Mouse (Mus musculus) cortical plate, adult 2 months (tissue): Measurements from ENCODE around the gene Unc93b1. TPM values are rescaled to one million over a fixed set of nuclear protein-coding genes. Genes with fewer than 3 reads are reported as not detected.

ENCODE experiments used
- H3K27ac ChIP-seq: fragments of 200-500 bp; 2 replicates; pipeline ENCODE4 v1.5.1; 2012; ENCODE audit warnings: low read length, control low read depth, inconsistent platforms; ENCODE audit not compliant: insufficient read depth
- H3K4me1 ChIP-seq: fragments of 200-500 bp; 2 replicates; pipeline ENCODE4 v1.6.1; 2011; ENCODE audit warnings: low read length; ENCODE audit not compliant: control insufficient read depth, insufficient read depth
- H3K4me3 ChIP-seq: fragments of 200-500 bp; 2 replicates; pipeline ENCODE4 v1.5.1; 2011; ENCODE audit warnings: mild to moderate bottlenecking, low read length, control low read depth; ENCODE audit not compliant: insufficient read depth
- CTCF ChIP-seq: fragments of 200-500 bp; IDR thresholded peaks from 2 replicates; pipeline ENCODE4 v1.5.1; 2011; ENCODE audit warnings: mild to moderate bottlenecking, control low read depth, low read length; ENCODE audit not compliant: insufficient read depth; ENCODE audit errors: extremely low read depth
- POLR2A ChIP-seq: fragments of 200-500 bp; IDR thresholded peaks from 2 replicates; pipeline ENCODE4 v1.6.1; 2011; ENCODE audit warnings: mild to moderate bottlenecking, low read length, control low read depth; ENCODE audit not compliant: insufficient read depth; ENCODE audit errors: extremely low read depth
- polyA plus RNA-seq: library from polyadenylated mRNA; depleted of rRNA; stranded (reverse); fragments of >200 nt; gene quantifications from 2 replicates; pipeline ENCODE4 v1.2.3, GENCODE M21; 2012; rRNA removed

Gene Unc93b1
- polyA plus RNA-seq, 1 experiment, result 33.5 TPM

DNA sequence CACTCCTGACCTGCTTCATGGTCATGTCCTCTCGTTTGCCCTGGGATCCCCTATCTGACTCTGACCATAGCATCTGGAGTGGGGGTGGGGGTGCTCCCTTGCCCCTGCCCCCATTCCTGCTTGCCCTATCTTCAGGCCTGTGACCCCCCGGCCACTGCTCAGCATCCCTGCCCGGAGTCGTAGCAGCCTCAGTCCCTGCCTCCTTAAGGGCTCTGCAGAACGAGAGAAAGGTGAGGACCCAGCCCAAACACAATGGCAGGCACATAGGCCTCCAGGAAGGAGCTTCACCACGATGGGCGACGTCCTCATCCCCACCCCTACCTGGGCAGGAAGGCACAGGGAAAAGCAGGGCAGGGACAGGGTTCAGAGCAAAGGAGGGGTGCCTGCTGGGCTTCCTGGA is 63.3 kb downstream of the Unc93b1 start:
- H3K4me3 ChIP-seq, result no peak overlapping the region
- H3K27ac ChIP-seq, result no peak overlapping the region
- no peak for TF ChIP-seq POLR2A
- no peak for TF ChIP-seq CTCF
- no peaks in the 10 kb centered on the region for H3K4me1 ChIP-seq

Other genes with a start within 250 kb of the Unc93b1 start
- 3.1 and 3.4 TPM in 2 replicates for gene Lrp5, start 248.6 kb upstream of the Unc93b1 start, polyA plus RNA-seq
- gene 1810055G02Rik, start 226.9 kb upstream of the Unc93b1 start, polyA plus RNA-seq, result 44.7 and 44.8 TPM in 2 replicates
- gene Kmt5b, start 167.8 kb upstream of the Unc93b1 start, polyA plus RNA-seq, result 26.7 and 29.1 TPM in 2 replicates
- gene Chka, start 83.4 kb upstream of the Unc93b1 start, polyA plus RNA-seq, result 134 and 135 TPM in 2 replicates
- 34.4 and 38.4 TPM in 2 replicates for gene Tcirg1, start 28.1 kb upstream of the Unc93b1 start, polyA plus RNA-seq
- 274 and 288 TPM in 2 replicates for gene Ndufs8, start 22.4 kb upstream of the Unc93b1 start, polyA plus RNA-seq
- gene Aldh3b1, start 5.4 kb upstream of the Unc93b1 start, polyA plus RNA-seq, result 6.9 and 8.1 TPM in 2 replicates
- not detected in 2 replicates for gene Aldh3b3, start 23.5 kb downstream of the Unc93b1 start, polyA plus RNA-seq
- 2.1 and 2.4 TPM in 2 replicates for gene Aldh3b2, start 37.1 kb downstream of the Unc93b1 start, polyA plus RNA-seq
- gene Acy3, start 51.4 kb downstream of the Unc93b1 start, polyA plus RNA-seq, result 4.1 and 4.6 TPM in 2 replicates
- not detected in 2 replicates for gene Tbx10, start 57.6 kb downstream of the Unc93b1 start, polyA plus RNA-seq
- gene Nudt8, start 65.4 kb downstream of the Unc93b1 start, polyA plus RNA-seq, result 4.7 and 7.6 TPM in 2 replicates
- 3.1 and 3.2 TPM in 2 replicates for gene Gm49405, start 65.4 kb downstream of the Unc93b1 start, polyA plus RNA-seq
- gene Doc2g, start 68.1 kb downstream of the Unc93b1 start, polyA plus RNA-seq, result 9.4 and 11.7 TPM in 2 replicates
- 260 and 262 TPM in 2 replicates for gene Ndufv1, start 77.6 kb downstream of the Unc93b1 start, polyA plus RNA-seq
- 511 and 557 TPM in 2 replicates for gene Gstp1, start 102.8 kb downstream of the Unc93b1 start, polyA plus RNA-seq
- gene Gstp2, start 110.8 kb downstream of the Unc93b1 start, polyA plus RNA-seq, result 11.7 and 12.9 TPM in 2 replicates
- gene Gstp3, start 124.4 kb downstream of the Unc93b1 start, polyA plus RNA-seq, result not detected in 2 replicates
- gene Cabp2, start 146.4 kb downstream of the Unc93b1 start, polyA plus RNA-seq, result not detected in 2 replicates
- 44.3 and 47.3 TPM in 2 replicates for gene Cdk2ap2, start 162.0 kb downstream of the Unc93b1 start, polyA plus RNA-seq
- 293 and 340 TPM in 2 replicates for gene Pitpnm1, start 164.8 kb downstream of the Unc93b1 start, polyA plus RNA-seq
- gene Aip, start 190.7 kb downstream of the Unc93b1 start, polyA plus RNA-seq, result 167 and 180 TPM in 2 replicates
- gene Gpr152, start 204.6 kb downstream of the Unc93b1 start, polyA plus RNA-seq, result 0.04 TPM in 2 replicates
- 0.08 and 0.17 TPM in 2 replicates for gene Cabp4, start 208.8 kb downstream of the Unc93b1 start, polyA plus RNA-seq
- 207 and 236 TPM in 2 replicates for gene Coro1b, start 213.4 kb downstream of the Unc93b1 start, polyA plus RNA-seq
- gene Ptprcap, start 218.4 kb downstream of the Unc93b1 start, polyA plus RNA-seq, result 1.3 and 1.6 TPM in 2 replicates
- 79.5 and 91.7 TPM in 2 replicates for gene Rps6kb2, start 228.2 kb downstream of the Unc93b1 start, polyA plus RNA-seq
- 13.4 and 21.4 TPM in 2 replicates for gene Carns1, start 240.3 kb downstream of the Unc93b1 start, polyA plus RNA-seq